In the genomic region with DNA sequence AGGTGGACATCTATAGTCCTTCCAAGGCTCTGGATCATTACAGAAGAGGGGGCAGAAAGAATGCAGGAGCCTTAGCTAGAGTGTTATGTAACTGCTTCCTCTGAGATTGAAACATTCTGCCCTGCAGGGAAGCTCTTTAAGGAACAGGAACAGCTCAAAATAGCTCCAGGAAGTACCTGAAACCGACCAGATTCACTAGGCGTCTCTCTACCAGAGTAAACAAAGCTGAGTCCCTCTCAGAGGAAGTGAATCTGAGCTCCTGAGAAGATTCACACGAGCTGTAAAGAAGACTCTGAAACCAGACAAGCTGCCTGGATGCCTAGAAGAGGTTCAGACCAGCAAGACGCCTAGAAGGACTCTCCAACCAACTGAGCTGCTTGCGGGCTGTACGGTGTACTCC, we compare ENCODE assay signal across 21 mouse cellular contexts. TPM values are rescaled to one million over a fixed set of nuclear protein-coding genes. Genes with fewer than 3 reads are reported as not detected.
DNase-seq lines count a peak whose midpoint lies in the region; TF ChIP-seq lines count a peak whose summit lies in the region.
"Had no signal": no experiment of that assay in that cellular context is flagged by ENCODE, and none has a peak within 500 bp of the region (broad histone marks: within the 10 kb centered on the region; RNA-seq: fewer than 3 reads in every experiment).

No protein-coding gene starts in this region.

- intact Hi-C loops in heart, postnatal 10 days (cut with DNase I), result no loop called here

- WGBS in heart, embryonic 10.5 days, result 79% methylated on average over 6 of the region's 6 CpGs

- DNase-seq in heart, embryonic 10.5 days (ENCODE audit: low spot score), result no peak
- no peak for DNase-seq in heart, postnatal 10 days
- DNase-seq in A20 (ENCODE audit: low read depth, low spot score), result peak; percentile 64
- DNase-seq in naive thymus-derived CD4-positive, alpha-beta T cell, adult 2 months (ENCODE audit: low read depth), result peak; percentile 56
- no peak for DNase-seq in left cerebral cortex, adult 9 months (ENCODE audit: low spot score in 2 of 2)
- DNase-seq in left cerebral cortex, adult 11 months (ENCODE audit: low spot score), result no peak
- DNase-seq: adrenal gland, postnatal 14 days; cerebellum, adult 18-20 months; cerebellum, postnatal 36 days; gastrocnemius, postnatal 14 days; kidney, adult 9 months; kidney, postnatal 25 days; liver, embryonic 13.5 days; midbrain, embryonic 14.5 days; thymus, postnatal 25 days had no signal

- no peak overlapping the region for H3K4me3 ChIP-seq in heart, embryonic 10.5 days
- no peak overlapping the region for H3K4me3 ChIP-seq in bone marrow macrophage, adult 2 months (ENCODE audit: insufficient read depth, low read length)
- H3K4me3 ChIP-seq: hindbrain, embryonic 13.5 days; limb, embryonic 12.5 days; liver, embryonic 13.5 days; megakaryocyte, embryonic 14.5 days had no signal

- H3K9me3 ChIP-seq in heart, embryonic 10.5 days, result no peaks in the 10 kb centered on the region
- H3K9me3 ChIP-seq: hindbrain, embryonic 13.5 days; limb, embryonic 12.5 days; liver, embryonic 13.5 days; neural tube, embryonic 15.5 days had no signal

- no peaks in the 10 kb centered on the region for H3K36me3 ChIP-seq in heart, embryonic 10.5 days
- H3K36me3 ChIP-seq: G1E; hindbrain, embryonic 13.5 days; limb, embryonic 12.5 days; liver, embryonic 13.5 days; neural tube, embryonic 15.5 days had no signal

- no peaks in the 10 kb centered on the region for H3K27me3 ChIP-seq in heart, embryonic 10.5 days (ENCODE audit: insufficient read depth, poor library complexity, severe bottlenecking)
- H3K27me3 ChIP-seq: neural tube, embryonic 15.5 days had no signal

- H3K27ac ChIP-seq in heart, embryonic 10.5 days, result 0 out of 2 replicates have a peak overlapping the region, but pooled peaks have one; percentile 1
- peak overlapping the region; percentile 74 for H3K27ac ChIP-seq in bone marrow macrophage, adult 2 months (ENCODE audit: insufficient read depth, low read depth, low read length)
- H3K27ac ChIP-seq: hindbrain, embryonic 13.5 days; limb, embryonic 12.5 days; liver, embryonic 13.5 days; neural tube, embryonic 15.5 days had no signal

- no peak for TF ChIP-seq CTCF in bone marrow macrophage, adult 2 months (IDR thresholded peaks at IDR 0.05; ENCODE audit: low read depth, low read length)

- peaks cover 56% of the 10 kb centered on the region for H3K4me1 ChIP-seq in heart, embryonic 10.5 days
- peaks cover 59% of the 10 kb centered on the region for H3K4me1 ChIP-seq in bone marrow macrophage, adult 2 months (ENCODE audit: control insufficient read depth, insufficient read depth, low read length)

- no peak for TF ChIP-seq POLR2A in bone marrow macrophage, adult 2 months (IDR thresholded peaks at IDR 0.05; ENCODE audit: borderline replicate concordance, low read depth, low read length)

RNA-seq across cellular contexts. Expression of a gene that starts 1.5 kb away (rescaled TPM):
- 8.0 and 13.0 TPM in 2 replicates for polyA plus RNA-seq in heart, embryonic 10.5 days (2016; fragmentation: Nextera tagmentation; extraction: Ambion mirVana)
- 10 to 100 TPM; 16.8 to 20.4 TPM for total RNA-seq in heart, postnatal 10 days (2021)
- polyA plus RNA-seq in bone marrow macrophage, adult 2 months (2012; ENCODE audit: insufficient read depth, insufficient read length, missing spikeins), result 8.8 and 8.9 TPM in 2 replicates
- total RNA-seq: G1E had no signal

RNA-seq across cellular contexts. Expression of a gene that starts 28.6 kb away (rescaled TPM):
- polyA plus RNA-seq in heart, embryonic 10.5 days (2016; fragmentation: Nextera tagmentation; extraction: Ambion mirVana), result 3.4 and 5.0 TPM in 2 replicates
- 10 to 100 TPM; 14.9 to 18.0 TPM for total RNA-seq in heart, postnatal 10 days (2021)
- 0.40 TPM in 1 of 2 replicates, not detected in the other for polyA plus RNA-seq in bone marrow macrophage, adult 2 months (2012; ENCODE audit: insufficient read depth, insufficient read length, missing spikeins)

RNA-seq across cellular contexts. Expression of a gene that starts 31.5 kb away (rescaled TPM):
- 59.5 and 77.0 TPM in 2 replicates for polyA plus RNA-seq in heart, embryonic 10.5 days (2016; fragmentation: Nextera tagmentation; extraction: Ambion mirVana)
- total RNA-seq in heart, postnatal 10 days (2021), result 10 to 100 TPM; 24.1 to 28.2 TPM
- polyA plus RNA-seq in bone marrow macrophage, adult 2 months (2012; ENCODE audit: insufficient read depth, insufficient read length, missing spikeins), result 36.4 and 39.1 TPM in 2 replicates

RNA-seq across cellular contexts. Expression of a gene that starts 40.4 kb away (rescaled TPM):
- polyA plus RNA-seq in heart, embryonic 10.5 days (2016; fragmentation: Nextera tagmentation; extraction: Ambion mirVana), result 0.49 and 1.8 TPM in 2 replicates
- total RNA-seq in heart, postnatal 10 days (2021), result 1 to 10 TPM; 2.3 to 3.6 TPM
- polyA plus RNA-seq in bone marrow macrophage, adult 2 months (2012; ENCODE audit: insufficient read depth, insufficient read length, missing spikeins), result not detected in 2 replicates
- total RNA-seq: G1E had no signal
- polyA plus RNA-seq: G1E had no signal

Comparison
In these comparisons a context has a peak if more than half of its experiments do, and no peak if none do; other contexts are left out.
1. DNase-seq: peak in A20 (single experiment) and naive thymus-derived CD4-positive, alpha-beta T cell, adult 2 months (single experiment); none in heart, embryonic 10.5 days (single experiment), heart, postnatal 10 days (0 of 2), left cerebral cortex, adult 9 months (0 of 2) and left cerebral cortex, adult 11 months (single experiment).